Mouse (Mus musculus): ENCODE data around the gene Gys1.
A peak's percentile ranks its signal among the peaks of the same experiment; 100 is the strongest.

GRCm38 (mm10) chr7:45406157-45407156 is 28.2 kb upstream of the Gys1 start:
- TF ChIP-seq POLR2A (IDR thresholded peaks at IDR 0.05; ENCODE audit: control insufficient read depth, extremely low read depth, insufficient read depth, low read length, poor library complexity) = no peak
- 0 out of 2 replicates have a peak, but pooled peaks have one; percentile 12 for TF ChIP-seq CTCF (IDR thresholded peaks at IDR 0.05; ENCODE audit: borderline replicate concordance, control insufficient read depth, extremely low read depth, insufficient read depth, low read length, poor library complexity)
